Mouse (Mus musculus): Measurements from ENCODE around the gene Usp5. TPM values are rescaled to one million over a fixed set of nuclear protein-coding genes. Genes with fewer than 3 reads are reported as not detected.
"Not testable (repeated sequence)": the region's sequence is repeated elsewhere in the genome, so short reads cannot be mapped to it uniquely, and the experiment has no call there.

Usp5 gene
- polyA plus RNA-seq, 1 experiment from 2014 or later = 202 TPM

GRCm38 (mm10) chr6:124808358-124809012, 20.8 kb downstream of the Usp5 start, which contains the start of gene Spsb2:
Gene Spsb2, plus strand, starts transcription at chr6:124808661.
- 4% methylated on average over 29 of the region's 29 CpGs for WGBS
- peak within 1 kb of the TSS; percentile 89 for H3K4me2 ChIP-seq (replicated peaks)
- H3K4me1 ChIP-seq = peaks cover 48% of the 10 kb centered on the region
- no peaks in the 10 kb centered on the region for H3K27me3 ChIP-seq
- ATAC-seq (ENCODE audit: low FRiP score) = peak; percentile 29
- H3K27ac ChIP-seq = peak within 1 kb of the TSS; percentile 87
- peak within 1 kb of the TSS; percentile 63 for H3K9ac ChIP-seq
- peak within 1 kb of the TSS; percentile 54 for H3K4me3 ChIP-seq
- H3K9me3 ChIP-seq (replicated peaks) = no peaks in the 10 kb centered on the region
- peaks cover 14% of the 10 kb centered on the region for H3K36me3 ChIP-seq

- no peaks in the 10 kb centered on the region for H3K27me3 ChIP-seq
- peaks cover 14% of the 10 kb centered on the region for H3K36me3 ChIP-seq
- ATAC-seq (ENCODE audit: low FRiP score) = no peak
- peaks cover 46% of the 10 kb centered on the region for H3K4me1 ChIP-seq
- peak overlapping the region; percentile 89 for H3K4me2 ChIP-seq (replicated peaks)
- 90% methylated on average over 6 of the region's 6 CpGs for WGBS
- peak overlapping the region; percentile 54 for H3K4me3 ChIP-seq
- no peaks in the 10 kb centered on the region for H3K9me3 ChIP-seq (replicated peaks)
- peak overlapping the region; percentile 63; the same call in 1 of the 2 replicates for H3K9ac ChIP-seq
- H3K27ac ChIP-seq = peak overlapping the region; percentile 87; the same call in 1 of the 2 replicates
Measured at GRCm38 (mm10) chr6:124807986-124808357, 21.3 kb downstream of the Usp5 start.

- WGBS = 94% methylated on average over 4 of the region's 4 CpGs
- H3K4me3 ChIP-seq = no peak overlapping the region
- no peak overlapping the region for H3K9ac ChIP-seq
- peaks cover 40% of the 10 kb centered on the region for H3K4me1 ChIP-seq
- no peaks in the 10 kb centered on the region for H3K27me3 ChIP-seq
- no peak overlapping the region for H3K27ac ChIP-seq
- H3K4me2 ChIP-seq (replicated peaks) = no peak overlapping the region
- no peak for ATAC-seq (ENCODE audit: low FRiP score)
- no peaks in the 10 kb centered on the region for H3K9me3 ChIP-seq (replicated peaks)
- H3K36me3 ChIP-seq = peaks cover 14% of the 10 kb centered on the region
Measured at GRCm38 (mm10) chr6:124807366-124807765, 21.9 kb downstream of the Usp5 start.

GRCm38 (mm10) chr6:124806446-124807140, 22.7 kb downstream of the Usp5 start:
- peak overlapping the region; percentile 79 for H3K27ac ChIP-seq
- ATAC-seq (ENCODE audit: low FRiP score) = no peak
- H3K9me3 ChIP-seq (replicated peaks) = no peaks in the 10 kb centered on the region
- WGBS = 78% methylated on average over 7 of the region's 7 CpGs
- peaks cover 35% of the 10 kb centered on the region for H3K4me1 ChIP-seq
- no peaks in the 10 kb centered on the region for H3K27me3 ChIP-seq
- 0 out of 2 replicates have a peak overlapping the region, but pooled peaks have one; percentile 37 for H3K4me3 ChIP-seq
- peaks cover 8% of the 10 kb centered on the region for H3K36me3 ChIP-seq
- peak overlapping the region; percentile 73 for H3K4me2 ChIP-seq (replicated peaks)
- H3K9ac ChIP-seq = no peak overlapping the region

GRCm38 (mm10) chr6:124805341-124806321, 23.7 kb downstream of the Usp5 start:
- Histone ChIP-seq H3K27me3 (no peaks in the 10 kb centered on the region), H3K4me2 (replicated peaks) (peak overlapping the region; percentile 73), H3K36me3 (no peaks in the 10 kb centered on the region), H3K4me3 (peak overlapping the region; percentile 37), H3K9me3 (replicated peaks) (no peaks in the 10 kb centered on the region), H3K27ac (peak overlapping the region; percentile 79), H3K4me1 (peaks cover 35% of the 10 kb centered on the region), H3K9ac (peak overlapping the region; percentile 54)
- 1% methylated on average over 34 of the region's 34 CpGs for WGBS
- ATAC-seq (ENCODE audit: low FRiP score) = peak; percentile 74

- no peaks in the 10 kb centered on the region for H3K27me3 ChIP-seq
- no peak overlapping the region for H3K9ac ChIP-seq
- no peak overlapping the region for H3K27ac ChIP-seq
- peaks cover 25% of the 10 kb centered on the region for H3K4me1 ChIP-seq
- no peaks in the 10 kb centered on the region for H3K36me3 ChIP-seq
- no peak overlapping the region for H3K4me3 ChIP-seq
- no peak for ATAC-seq (ENCODE audit: low FRiP score)
- no peak overlapping the region for H3K4me2 ChIP-seq (replicated peaks)
- 91% methylated on average over 3 of the region's 3 CpGs for WGBS
- H3K9me3 ChIP-seq (replicated peaks) = no peaks in the 10 kb centered on the region
Measured at GRCm38 (mm10) chr6:124804341-124804740, 24.9 kb downstream of the Usp5 start.

- not testable (repeated sequence) for H3K27me3 ChIP-seq; H3K9me3 ChIP-seq (replicated peaks); H3K4me2 ChIP-seq (replicated peaks); H3K4me3 ChIP-seq; H3K36me3 ChIP-seq; ATAC-seq (ENCODE audit: low FRiP score); H3K9ac ChIP-seq; H3K27ac ChIP-seq
- peaks cover 19% of the 10 kb centered on the region for H3K4me1 ChIP-seq
- 94% methylated on average over 4 of the region's 4 CpGs for WGBS
Measured at GRCm38 (mm10) chr6:124803691-124804090, 25.6 kb downstream of the Usp5 start.

GRCm38 (mm10) chr6:124803061-124803460, 26.2 kb downstream of the Usp5 start:
- no peak for ATAC-seq (ENCODE audit: low FRiP score)
- Histone ChIP-seq H3K4me2 (replicated peaks) (no peak overlapping the region), H3K4me3 (no peak overlapping the region), H3K36me3 (no peaks in the 10 kb centered on the region), H3K9me3 (replicated peaks) (no peaks in the 10 kb centered on the region), H3K27ac (no peak overlapping the region), H3K27me3 (no peaks in the 10 kb centered on the region), H3K4me1 (peaks cover 14% of the 10 kb centered on the region), H3K9ac (no peak overlapping the region)
- WGBS = 82% methylated on average over 3 of the region's 3 CpGs

GRCm38 (mm10) chr6:124802400-124802799, 26.9 kb downstream of the Usp5 start:
- not testable (repeated sequence) for H3K4me2 ChIP-seq (replicated peaks); H3K27me3 ChIP-seq; H3K4me3 ChIP-seq; H3K27ac ChIP-seq; H3K9me3 ChIP-seq (replicated peaks); H3K9ac ChIP-seq; H3K36me3 ChIP-seq; ATAC-seq (ENCODE audit: low FRiP score)
- peaks cover 13% of the 10 kb centered on the region for H3K4me1 ChIP-seq
- WGBS = 20% methylated on average over 6 of the region's 9 CpGs

GRCm38 (mm10) chr6:124796200-124796599, 33.1 kb downstream of the Usp5 start:
- no peak overlapping the region for H3K27ac ChIP-seq
- no peak overlapping the region for H3K4me2 ChIP-seq (replicated peaks)
- H3K36me3 ChIP-seq = no peaks in the 10 kb centered on the region
- no peaks in the 10 kb centered on the region for H3K4me1 ChIP-seq
- H3K9ac ChIP-seq = no peak overlapping the region
- 89% methylated on average over 2 of the region's 2 CpGs for WGBS
- no peaks in the 10 kb centered on the region for H3K9me3 ChIP-seq (replicated peaks)
- no peaks in the 10 kb centered on the region for H3K27me3 ChIP-seq
- no peak overlapping the region for H3K4me3 ChIP-seq
- ATAC-seq (ENCODE audit: low FRiP score) = no peak

- Histone ChIP-seq H3K9ac (no peak overlapping the region), H3K9me3 (replicated peaks) (no peaks in the 10 kb centered on the region), H3K36me3 (no peaks in the 10 kb centered on the region), H3K27me3 (no peaks in the 10 kb centered on the region), H3K4me1 (no peaks in the 10 kb centered on the region), H3K4me3 (no peak overlapping the region), H3K27ac (no peak overlapping the region), H3K4me2 (replicated peaks) (no peak overlapping the region)
- ATAC-seq (ENCODE audit: low FRiP score) = no peak
- WGBS = 69% methylated on average over 4 of the region's 4 CpGs
Measured at GRCm38 (mm10) chr6:124795781-124796180, 33.5 kb downstream of the Usp5 start.

GRCm38 (mm10) chr6:124791911-124792310, 37.4 kb downstream of the Usp5 start:
- Histone ChIP-seq H3K27me3 (no peaks in the 10 kb centered on the region), H3K9me3 (replicated peaks) (no peaks in the 10 kb centered on the region), H3K9ac (no peak overlapping the region), H3K4me1 (no peaks in the 10 kb centered on the region), H3K36me3 (no peaks in the 10 kb centered on the region), H3K27ac (no peak overlapping the region), H3K4me3 (no peak overlapping the region), H3K4me2 (replicated peaks) (no peak overlapping the region)
- no peak for ATAC-seq (ENCODE audit: low FRiP score)
- 86% methylated on average over 3 of the region's 3 CpGs for WGBS
